Mouse (Mus musculus) kidney, postnatal 25 days (tissue): Measurements from ENCODE around the gene Pak6.
"Not testable (repeated sequence)": the region's sequence is repeated elsewhere in the genome, so short reads cannot be mapped to it uniquely, and the experiment has no call there.

Source experiments
- DNase-seq, 2 experiments: peaks; one replicate each; pipeline ENCODE4 v3.0.0; 2021; ENCODE audit warnings: mixed read lengths in 2 of 2

Pak6 gene

DNA sequence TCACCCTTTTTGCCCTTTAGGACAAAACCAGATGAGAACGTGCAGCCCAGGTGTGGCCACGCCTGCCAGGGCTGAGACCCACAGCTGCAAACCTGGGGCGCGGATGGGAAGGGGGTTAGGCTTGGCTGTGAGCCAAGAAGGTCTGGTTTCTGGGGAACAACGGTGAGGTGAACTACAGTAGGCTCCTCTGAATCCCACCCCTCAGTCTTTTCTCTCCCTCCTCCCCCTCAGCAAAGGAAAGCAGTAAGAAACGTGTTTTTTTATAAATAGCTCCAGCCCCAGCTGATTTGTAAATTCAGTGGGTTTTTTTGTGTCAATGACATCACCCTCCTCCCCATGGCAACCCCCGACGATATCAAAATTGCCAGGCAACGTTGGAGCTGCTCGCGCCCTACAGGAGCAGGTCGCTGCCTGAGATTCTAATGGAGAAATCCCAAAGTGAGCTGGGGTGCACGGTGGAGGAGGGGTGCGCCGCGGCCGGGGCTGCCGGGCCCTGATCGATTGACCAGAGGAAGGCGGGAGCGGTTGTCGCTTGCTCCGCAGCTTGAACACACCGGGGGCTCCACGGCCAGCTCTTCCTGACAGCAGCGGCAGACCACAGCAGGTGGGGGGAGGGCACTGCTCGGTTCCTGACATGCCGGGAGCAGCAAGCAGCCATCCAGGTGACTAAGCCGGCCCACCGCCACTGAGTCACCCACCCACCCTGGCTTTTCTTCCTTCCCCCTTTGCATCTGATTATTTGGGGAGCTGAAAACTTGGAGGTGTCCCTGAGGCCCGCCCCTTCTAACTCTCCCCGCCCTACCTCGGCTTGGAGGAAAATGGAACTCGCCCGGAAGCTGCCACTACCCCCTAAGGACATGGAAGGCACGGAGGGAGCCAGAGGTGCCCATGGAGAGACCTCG lies at the start of gene Pak6:
Pak6 (plus strand) TSS at position 402 of the 902 bp plus-strand sequence.
- DNase-seq: no peak

DNA sequence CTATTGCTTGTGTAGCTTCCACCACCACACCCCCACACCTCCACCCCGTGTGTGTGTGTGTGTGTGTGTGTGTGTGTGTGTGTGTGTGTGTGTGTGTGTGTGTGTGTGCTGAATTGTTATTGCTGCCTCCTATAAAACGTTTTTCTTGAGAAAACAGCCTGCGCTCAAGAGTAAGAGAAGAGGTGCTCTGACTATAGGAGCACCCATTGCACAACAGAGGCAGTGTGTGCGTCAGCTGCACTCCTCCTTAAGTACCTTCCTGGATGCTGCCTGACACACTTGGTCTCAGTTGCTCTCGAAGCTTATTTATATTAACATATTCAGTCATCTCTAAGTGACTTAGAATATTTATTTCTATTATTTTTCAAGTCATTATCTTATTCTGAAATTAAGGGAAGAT lies 45.1 kb upstream of the Pak6 start:
- no peak for DNase-seq

DNA sequence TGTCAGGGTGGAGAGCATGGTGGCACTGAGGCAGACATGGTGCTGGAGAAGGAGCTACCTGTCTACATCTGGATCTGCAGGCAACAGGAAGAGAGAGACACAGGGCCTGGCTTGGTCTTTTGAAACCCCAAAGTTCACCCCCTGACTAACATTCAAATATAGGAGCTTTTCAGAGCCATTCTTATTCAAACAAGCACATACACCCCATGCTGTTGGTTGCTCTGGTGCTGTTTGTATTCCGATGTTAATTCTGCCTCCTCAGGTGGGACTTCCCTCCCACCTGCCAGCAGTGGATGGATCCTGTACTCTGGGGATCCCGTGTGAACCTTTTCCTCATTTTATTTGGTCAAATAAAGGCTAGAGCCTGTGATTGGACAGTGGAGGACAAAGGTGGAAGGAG lies 43.0 kb upstream of the Pak6 start:
- DNase-seq: no peak

DNA sequence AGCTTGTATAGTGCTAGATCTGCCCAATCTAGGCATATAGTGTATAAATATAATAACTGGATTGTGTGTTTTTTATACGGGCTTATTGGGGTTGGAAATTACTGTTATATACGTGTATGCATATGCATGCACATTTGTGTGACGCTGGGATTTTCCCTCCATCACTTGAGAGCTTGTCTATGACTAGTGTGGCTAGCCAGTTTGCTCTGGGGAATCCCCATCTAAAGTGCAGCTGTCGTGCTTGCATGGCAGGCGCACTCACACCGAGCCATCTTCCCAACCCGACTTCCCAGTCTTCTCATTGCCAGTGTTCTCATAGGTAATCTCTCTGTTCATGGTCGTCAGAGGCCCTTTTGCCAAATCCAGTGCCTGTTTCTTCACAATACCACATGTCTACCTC lies 42.5 kb upstream of the Pak6 start:
- DNase-seq: no peak

DNA sequence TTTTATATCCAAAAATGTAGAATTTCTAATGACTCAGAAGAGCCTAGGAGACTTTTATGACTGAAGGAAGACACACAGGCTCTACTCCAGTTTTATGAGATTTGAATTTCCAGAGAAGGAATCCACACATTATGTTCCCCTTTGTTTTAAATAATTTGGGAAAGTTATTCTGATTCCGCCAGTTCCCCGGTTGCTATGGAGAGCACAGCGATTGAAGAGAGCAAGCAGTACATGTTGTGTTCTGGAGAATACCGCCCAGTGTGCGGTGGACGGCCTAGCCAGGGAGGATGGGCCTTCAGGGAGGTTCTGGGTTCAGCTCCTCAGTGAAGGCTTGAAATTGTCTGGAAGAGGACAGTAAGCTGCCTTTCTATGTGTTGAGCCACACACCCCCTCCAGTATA lies 33.8 kb upstream of the Pak6 start:
- DNase-seq: no peak

DNA sequence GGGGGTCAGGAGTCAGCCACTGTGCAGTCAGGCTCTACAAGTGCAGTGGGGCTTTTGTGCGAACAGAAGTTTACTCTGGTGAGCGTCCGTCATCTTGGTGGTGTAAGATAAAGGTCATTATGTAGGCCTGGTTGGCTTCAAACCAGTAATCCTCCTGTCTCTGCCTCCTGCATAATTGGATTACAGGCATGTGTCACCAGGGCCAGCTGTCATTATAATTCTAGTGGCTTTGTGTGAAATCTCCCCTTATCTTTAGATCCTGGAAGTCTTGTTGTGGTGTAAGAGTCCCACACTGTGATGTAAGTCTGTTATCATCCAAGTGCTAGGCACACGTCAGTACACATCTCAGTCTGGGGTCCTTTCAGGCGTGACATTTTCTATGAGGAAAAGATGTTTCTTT lies 29.7 kb upstream of the Pak6 start:
- DNase-seq: no peak

DNA sequence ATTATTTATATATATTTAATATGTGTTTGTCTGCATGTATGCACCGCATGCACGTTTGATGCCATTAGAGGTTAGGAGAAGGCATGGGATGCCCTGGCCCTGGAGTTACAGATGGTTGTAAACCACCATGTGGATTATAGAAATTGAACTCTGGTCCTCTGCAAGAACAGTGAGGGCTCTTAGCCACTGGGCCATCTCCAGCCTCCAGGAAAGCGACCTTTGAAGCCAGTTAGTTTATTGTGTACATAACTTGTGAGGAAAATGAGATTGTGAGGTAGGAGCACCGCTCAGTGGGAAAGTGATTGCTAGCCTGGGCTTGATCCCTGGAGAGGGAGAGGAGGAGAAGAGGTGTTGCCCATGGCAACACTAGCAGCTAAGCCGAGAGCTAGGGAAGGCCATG lies 25.8 kb upstream of the Pak6 start:
- no peak for DNase-seq

DNA sequence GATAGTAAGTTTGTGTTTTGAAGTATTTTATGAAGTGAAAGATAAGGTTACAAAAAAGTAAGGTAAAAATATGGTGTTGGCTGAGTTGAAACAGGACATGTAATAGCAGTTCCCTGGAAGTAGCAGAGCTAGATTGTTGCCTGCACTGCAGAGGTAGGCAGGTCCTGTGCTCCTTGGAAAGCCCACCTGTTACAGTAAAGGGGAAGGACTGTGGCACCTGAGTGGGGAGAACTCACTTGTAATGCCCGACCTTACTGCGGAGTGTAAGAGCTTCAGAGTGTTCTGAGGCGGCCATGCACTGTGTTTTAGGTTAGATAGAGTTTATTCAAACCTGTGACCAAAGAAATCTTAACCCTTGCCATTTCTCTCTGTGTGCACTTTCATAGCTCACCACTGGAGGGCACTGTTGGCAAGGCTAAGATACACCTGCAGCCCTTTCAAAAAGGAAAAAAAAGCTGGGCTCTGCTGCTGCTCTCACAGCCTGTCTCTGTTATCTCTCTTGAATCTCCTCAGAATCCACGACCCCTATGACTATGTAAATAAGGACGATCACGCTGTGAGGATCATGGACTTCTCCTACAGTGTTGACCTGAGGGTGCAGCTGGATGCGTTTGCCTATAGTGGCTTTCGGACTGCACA lies 25.1 kb upstream of the Pak6 start:
- peak; percentile 62 to 78 for DNase-seq

DNA sequence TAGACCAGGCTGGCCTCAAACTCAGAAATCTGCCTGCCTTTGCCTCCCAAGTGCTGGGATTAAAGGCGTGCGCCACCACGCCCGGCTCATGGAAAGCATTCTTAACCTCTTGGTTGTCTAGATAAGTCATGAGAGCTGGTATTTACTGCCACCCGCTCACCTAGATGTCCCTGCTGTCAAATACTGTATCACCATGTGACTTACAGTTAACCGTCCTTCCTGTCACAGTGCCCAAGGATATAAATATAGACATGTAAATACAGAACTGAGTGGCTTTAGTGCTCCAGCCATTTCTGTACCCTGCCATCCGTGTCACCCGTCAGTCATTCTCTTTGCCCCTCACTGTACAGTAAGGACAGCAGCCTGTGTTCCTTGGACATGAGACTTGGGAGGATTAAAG lies 24.4 kb upstream of the Pak6 start:
- no peak for DNase-seq

DNA sequence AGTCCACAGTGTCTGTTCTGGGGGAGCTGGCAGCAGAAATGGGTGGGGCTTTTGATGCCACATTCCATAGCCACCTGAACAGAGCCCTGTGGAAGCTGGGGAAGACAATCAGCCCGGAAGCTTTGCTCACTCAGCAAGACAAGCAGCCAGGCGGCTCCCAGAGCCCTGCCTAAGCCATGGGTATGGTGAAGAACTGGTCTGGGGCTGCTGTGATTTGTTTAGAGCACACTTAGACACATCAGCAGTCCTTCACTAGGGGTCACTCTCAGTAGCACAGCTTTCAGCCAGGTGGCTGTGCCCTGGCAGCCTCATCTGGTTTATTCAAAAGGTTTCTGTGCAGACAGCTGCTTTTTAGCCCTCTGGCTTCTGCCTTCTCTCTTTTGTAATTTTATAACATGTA lies 22.0 kb upstream of the Pak6 start:
- peak; percentile 12 to 64 for DNase-seq

DNA sequence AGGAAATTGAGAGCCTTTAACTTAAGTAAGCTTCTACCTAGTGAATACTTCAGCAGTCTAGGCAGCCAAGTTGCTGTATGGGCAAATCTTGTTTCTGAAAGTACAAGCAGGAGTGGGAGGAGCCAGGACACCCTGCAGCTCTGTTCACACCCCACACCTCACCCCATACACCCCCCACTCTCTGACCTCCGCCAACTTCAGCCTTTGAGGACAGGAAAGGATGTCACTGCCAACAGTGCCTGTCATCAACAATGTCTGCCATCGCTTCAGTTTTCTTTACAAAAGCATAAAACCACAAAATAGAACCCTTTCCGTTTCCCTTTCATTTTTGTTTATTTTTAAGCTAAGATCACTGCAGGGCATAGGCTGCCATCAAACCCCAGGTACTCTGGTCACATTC lies 20.7 kb upstream of the Pak6 start:
- DNase-seq: no peak

DNA sequence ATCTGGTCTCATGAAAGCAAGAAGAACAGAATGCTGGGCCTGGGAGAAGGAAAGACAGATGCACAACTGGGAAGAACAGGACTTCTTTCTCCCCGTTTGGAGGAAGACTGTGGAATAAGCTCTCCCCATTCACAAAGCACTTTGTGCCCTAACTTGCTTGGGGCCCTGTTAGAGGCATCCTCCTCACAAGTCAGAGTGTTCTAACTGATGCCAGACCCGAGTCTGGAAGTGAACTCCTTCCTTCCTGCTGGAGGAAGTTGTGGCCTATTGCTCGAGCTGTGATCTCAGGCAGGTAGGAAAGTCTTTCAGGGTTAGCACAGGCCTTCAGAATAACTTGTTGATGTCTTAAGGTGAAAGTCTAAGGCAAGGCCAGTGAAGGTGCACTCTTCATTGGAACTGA lies 20.2 kb upstream of the Pak6 start:
- no peak for DNase-seq

DNA sequence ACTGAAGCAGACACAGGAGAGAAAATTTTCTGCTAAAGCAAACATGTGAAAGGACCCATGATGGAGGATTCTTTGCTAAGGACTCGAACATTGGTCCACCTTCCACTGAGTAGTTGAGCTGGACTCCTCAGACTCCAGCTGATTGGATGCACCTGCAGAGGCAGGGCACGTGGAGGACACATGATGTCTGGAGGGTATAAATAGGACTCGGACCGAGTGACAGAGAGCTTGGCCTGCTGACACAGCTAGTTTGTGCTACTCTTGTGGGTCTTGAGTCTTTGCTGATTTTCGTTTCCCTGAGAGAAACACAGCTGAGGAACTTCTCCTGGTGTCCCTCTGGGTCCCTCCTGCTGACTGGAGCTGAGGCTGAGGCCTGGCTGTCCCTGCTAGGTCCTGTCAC lies 16.4 kb upstream of the Pak6 start:
- no peak for DNase-seq

DNA sequence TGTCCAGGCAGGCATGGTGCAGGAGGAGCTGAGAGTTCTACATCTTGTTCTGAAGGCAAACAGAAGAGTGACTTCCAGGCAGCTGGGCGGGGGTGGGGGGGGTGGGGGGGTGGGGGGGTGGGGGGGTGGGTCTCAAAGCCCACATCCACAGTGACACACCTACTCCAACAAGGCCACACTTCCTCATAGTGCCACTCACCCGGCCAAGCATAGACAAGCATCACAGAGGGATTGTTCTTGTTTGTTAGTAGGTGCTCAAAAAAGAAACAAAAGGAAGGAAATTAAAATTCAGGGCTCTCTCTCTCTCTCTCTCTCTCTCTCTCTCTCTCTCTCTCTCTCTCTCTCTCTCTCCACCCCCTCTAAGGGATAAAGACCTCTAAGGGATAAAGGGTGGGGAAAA lies 12.4 kb upstream of the Pak6 start:
- not testable (repeated sequence) for DNase-seq

DNA sequence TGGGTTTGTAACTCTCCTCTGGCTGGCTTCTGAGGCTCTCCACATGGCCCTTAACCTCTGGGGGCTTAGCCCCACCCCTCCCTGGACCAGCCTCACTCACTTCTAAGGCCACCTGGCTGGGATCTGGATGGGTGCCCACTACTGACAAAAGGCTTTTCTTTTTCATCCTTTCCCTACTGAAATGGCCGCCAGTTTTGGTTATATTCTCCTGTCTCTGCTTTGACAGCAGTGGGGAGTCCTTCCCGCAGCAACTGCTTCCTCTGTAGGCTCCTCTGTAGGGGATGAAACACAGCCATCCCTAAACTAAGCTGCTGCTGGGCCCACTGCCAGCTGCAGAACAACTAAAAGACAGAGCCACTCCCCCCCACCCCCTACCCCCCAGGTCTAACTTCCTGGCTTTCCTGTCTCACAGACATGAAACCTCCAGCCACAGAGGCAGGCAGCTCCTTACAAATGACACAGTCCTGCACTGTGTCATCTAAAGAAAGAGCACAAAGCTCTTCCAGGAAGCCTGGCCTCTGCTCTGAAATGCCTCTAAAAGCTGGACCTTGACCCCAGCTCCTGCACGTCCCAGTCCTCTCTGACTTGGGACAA lies 6.3 kb upstream of the Pak6 start:
- peak; percentile 30 to 61 for DNase-seq

DNA sequence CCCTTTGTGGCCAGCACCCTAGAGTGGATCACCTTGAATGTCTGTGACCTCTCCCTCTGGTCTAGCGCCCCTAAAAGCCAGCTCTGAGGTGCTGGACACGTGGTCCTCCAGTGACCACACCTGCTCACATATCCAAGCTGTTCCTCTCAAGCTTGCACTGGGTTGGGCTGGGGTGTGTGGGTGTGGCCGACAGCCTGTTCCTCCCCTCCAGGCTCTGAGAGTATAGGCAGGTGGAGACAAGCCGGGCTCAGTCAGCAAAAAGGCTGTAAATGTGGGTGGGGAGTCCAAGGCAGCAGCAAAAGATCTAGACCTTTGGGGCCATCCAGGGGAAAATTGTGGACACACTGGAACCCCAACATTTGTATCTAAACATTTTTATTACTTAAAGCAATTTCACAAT lies 4.6 kb upstream of the Pak6 start:
- DNase-seq: peak in 1 of 2 experiments; percentile 64

DNA sequence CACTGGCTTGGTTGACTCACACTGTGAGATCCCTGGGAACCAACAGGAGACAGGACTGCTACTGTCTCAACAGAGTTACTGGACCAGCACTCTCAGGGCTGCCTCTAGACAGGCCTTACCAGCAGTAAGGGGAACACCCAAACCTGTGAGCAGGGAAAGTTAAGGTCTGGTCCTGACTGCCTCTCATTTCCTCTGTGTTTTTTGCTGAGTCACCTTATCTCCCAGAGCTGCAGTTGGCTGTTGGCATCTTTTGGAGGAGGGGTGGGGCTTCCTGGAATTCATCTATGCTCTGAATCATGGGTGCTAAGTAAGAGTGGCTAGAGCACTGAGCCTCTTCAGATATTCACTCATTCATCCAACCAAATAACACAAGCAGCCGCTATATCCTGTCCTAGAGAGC lies 4.0 kb upstream of the Pak6 start:
- DNase-seq: peak in 1 of 2 experiments; percentile 52

DNA sequence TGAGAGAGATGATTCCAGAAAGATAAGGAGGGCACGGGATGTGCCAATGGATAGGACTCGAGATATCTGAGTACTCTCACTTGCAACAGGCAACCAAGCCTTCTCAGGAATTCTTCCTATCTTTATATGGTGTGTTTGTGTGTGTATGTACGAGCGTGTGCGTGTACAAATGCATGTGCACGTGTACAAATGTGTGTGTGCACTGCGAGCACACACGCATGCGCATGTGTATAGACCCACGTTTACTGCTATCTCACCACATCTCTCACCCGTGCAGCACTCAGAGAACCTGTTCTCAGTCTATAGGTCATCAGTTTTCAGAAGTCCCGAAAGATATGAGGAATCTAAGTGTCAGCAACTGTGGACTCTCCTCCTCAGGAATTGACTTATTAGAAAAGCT lies 3.6 kb upstream of the Pak6 start:
- no peak for DNase-seq

DNA sequence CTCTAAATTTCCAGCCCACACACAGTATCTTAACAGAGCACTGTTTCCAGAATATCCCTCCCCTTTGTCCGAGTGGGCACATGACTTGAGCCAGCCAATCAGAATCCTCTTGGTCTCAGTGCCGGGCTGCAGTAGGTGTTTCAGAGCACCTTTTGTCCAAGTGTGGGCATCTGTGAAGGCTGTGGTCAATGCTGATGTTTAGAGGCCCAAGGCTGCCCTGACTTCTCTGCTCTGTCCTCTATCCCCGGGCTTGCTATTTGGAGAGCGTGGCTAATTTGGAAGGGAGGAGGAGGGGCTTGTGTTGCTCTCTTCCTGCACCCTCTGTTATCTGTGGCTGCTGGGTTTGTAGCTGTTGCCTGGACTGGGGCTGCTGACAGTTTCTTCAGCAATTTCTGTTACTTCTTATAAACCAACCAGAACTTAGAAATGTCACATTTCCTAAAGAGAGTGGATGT lies 3.1 kb upstream of the Pak6 start:
- peak; percentile 35 to 67 for DNase-seq

DNA sequence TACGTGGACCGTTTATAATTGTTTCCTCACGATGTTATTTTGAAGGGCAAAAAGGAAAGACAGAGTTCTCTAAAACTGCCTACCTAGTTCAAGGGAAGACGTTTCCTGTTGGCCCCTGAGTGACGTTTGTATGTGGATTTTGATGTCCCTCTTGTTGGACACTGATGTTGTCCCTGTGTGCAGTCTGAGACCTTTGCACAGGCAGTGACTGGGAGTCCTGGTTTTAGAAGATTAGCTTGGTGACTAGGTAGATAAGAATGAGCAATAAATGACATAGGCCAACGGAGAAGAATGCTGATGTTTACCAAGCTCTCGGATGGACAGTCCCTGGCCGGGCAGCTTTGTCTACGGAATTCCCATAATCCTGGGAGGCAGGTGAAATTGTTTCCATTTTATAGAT lies 1.2 kb upstream of the Pak6 start:
- DNase-seq: no peak

DNA sequence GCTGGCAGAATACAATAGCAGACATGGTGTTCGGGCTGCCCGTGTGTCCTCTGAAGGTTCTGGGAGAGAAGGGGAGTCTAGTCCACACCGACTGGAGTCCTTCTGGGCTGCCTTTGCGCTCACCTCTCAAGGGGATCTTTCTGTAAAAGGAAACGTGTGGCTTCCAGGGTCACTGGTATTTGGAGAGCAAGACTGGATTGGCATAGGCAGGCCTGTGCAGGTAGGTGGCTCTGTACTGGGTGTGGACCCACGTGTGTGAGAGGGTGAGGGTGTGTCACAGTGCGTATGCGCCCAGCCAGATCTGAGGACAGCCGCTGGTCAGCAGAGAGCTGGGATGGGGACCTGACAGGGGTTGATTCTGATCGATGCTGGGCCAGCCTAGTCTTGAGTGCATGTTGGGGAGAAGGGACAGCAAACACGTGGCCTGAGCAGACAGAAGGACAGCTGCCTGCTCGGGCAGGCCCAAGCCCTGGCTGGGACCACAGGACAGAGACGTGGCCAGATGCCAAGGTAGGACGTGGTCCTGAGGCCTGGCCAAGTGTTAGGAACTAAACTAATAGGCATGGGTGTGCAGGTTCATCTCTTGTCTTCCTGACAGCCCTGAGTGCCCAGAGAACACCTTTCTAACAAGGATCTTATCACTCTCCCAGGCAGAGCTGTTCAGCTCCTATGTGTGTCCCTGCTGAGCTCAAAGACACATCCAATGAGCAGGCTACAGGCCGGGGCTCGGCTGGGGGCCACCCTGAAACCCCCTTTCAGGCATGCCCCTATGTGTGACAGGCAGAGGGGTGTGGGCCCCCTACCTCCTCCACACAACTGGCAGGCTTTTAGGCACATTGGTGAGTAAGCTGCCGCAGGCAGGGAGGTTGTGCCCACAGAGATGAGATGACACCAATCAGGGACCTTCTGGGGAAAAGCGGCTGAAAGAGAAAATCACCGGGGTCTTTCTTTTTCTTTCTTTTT lies 982 bp downstream of the Pak6 start:
- peak; percentile 28 to 63 for DNase-seq

DNA sequence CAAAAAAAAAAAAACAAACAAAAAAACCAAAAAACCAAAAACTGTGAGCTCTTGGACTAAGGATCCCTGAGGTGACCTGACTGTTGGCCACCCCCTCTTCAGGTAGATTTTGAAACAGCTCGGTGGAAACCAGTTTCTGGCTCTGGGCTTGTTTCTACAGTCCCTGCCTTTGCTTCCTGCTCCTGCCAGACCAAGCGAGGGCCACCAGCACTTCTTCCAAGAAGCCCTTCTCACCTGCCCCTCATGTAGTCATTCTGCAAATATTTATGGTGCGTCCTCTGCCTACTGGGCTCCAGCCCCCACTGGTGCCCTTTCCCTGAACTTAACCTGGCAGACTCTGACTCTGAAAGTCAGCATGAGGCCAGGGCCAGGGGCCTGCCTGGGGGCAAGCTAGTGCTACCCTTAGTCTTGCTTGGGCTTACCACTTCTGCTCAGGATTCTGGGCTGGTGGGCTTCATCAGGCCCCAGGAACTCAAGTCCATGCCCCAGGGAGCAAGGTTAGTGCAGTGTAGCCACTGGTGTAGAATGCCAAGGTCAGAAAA lies 1.9 kb downstream of the Pak6 start:
- DNase-seq: peak in 1 of 2 experiments; percentile 58
